Mouse (Mus musculus) thymus, postnatal 0 days (tissue): ENCODE data around the gene Tmem178b. TPM values are rescaled to one million over a fixed set of nuclear protein-coding genes. Genes with fewer than 3 reads are reported as not detected.

Experiments used
- DNase-seq: peaks from one replicate; pipeline ENCODE4 v3.0.0-alpha.2; 2015; ENCODE audit warnings: low spot score
- polyA plus RNA-seq: library from polyadenylated mRNA; unstranded; fragments of >200 nt; fragmentation: Nextera tagmentation; extraction: Ambion mirVana; gene quantifications from 2 replicates; pipeline ENCODE4 v1.2.1, GENCODE M21; 2015

Gene Tmem178b
- polyA plus RNA-seq, 1 experiment from 2014 or later, result not detected

- no peak for DNase-seq
These were observed 203.7 kb downstream of the Tmem178b start for GRCm38 (mm10) chr6:40076670-40077313.

GRCm38 (mm10) chr6:40078353-40078752 lies 205.3 kb downstream of the Tmem178b start:
- no peak for DNase-seq

- DNase-seq, result no peak
These were observed 210.7 kb downstream of the Tmem178b start for GRCm38 (mm10) chr6:40083726-40084125.

GRCm38 (mm10) chr6:40091250-40091651 lies 218.2 kb downstream of the Tmem178b start:
- DNase-seq, result no peak

GRCm38 (mm10) chr6:40098498-40098897 lies 225.4 kb downstream of the Tmem178b start:
- DNase-seq, result no peak

- no peak for DNase-seq
These were observed 228.7 kb downstream of the Tmem178b start for GRCm38 (mm10) chr6:40101785-40102184.

- no peak for DNase-seq
These were observed 229.8 kb downstream of the Tmem178b start for GRCm38 (mm10) chr6:40102863-40103262.

GRCm38 (mm10) chr6:40110029-40110428 lies 237.0 kb downstream of the Tmem178b start:
- DNase-seq, result no peak

GRCm38 (mm10) chr6:40110729-40111128 lies 237.7 kb downstream of the Tmem178b start:
- DNase-seq, result no peak

- DNase-seq, result no peak
These were observed 239.4 kb downstream of the Tmem178b start for GRCm38 (mm10) chr6:40112488-40112887.

- no peak for DNase-seq
These were observed 243.2 kb downstream of the Tmem178b start for GRCm38 (mm10) chr6:40116225-40116624.

- DNase-seq, result no peak
These were observed 247.1 kb downstream of the Tmem178b start for GRCm38 (mm10) chr6:40120176-40120575.

GRCm38 (mm10) chr6:40121494-40121893 lies 248.4 kb downstream of the Tmem178b start:
- no peak for DNase-seq

- no peak for DNase-seq
These were observed 250.1 kb downstream of the Tmem178b start for GRCm38 (mm10) chr6:40123070-40123690.

GRCm38 (mm10) chr6:40123960-40124359 lies 250.9 kb downstream of the Tmem178b start:
- DNase-seq, result no peak

- no peak for DNase-seq
These were observed 255.6 kb downstream of the Tmem178b start for GRCm38 (mm10) chr6:40128716-40129115.

- DNase-seq, result no peak
These were observed 258.9 kb downstream of the Tmem178b start for GRCm38 (mm10) chr6:40131936-40132335.

- DNase-seq, result no peak
These were observed 260.4 kb downstream of the Tmem178b start for GRCm38 (mm10) chr6:40133436-40133835.

GRCm38 (mm10) chr6:40135716-40136115 lies 262.6 kb downstream of the Tmem178b start:
- no peak for DNase-seq

- DNase-seq, result no peak
These were observed 264.3 kb downstream of the Tmem178b start for GRCm38 (mm10) chr6:40137346-40137745.

- no peak for DNase-seq
These were observed 264.9 kb downstream of the Tmem178b start for GRCm38 (mm10) chr6:40137831-40138520.

GRCm38 (mm10) chr6:40142582-40142981 lies 269.5 kb downstream of the Tmem178b start:
- DNase-seq, result peak; percentile 9
